Mouse (Mus musculus): ENCODE data around the gene Arntl. TPM values are rescaled to one million over a fixed set of nuclear protein-coding genes. Genes with fewer than 3 reads are reported as not detected.

The Arntl gene
- polyA plus RNA-seq (2012; rRNA removed): 6.0 and 7.3 TPM in 2 replicates

- TF ChIP-seq POLR2A (IDR thresholded peaks at IDR 0.05; ENCODE audit: low read depth, low read length) (peak; percentile 79), CTCF (conservative IDR thresholded peaks at IDR 0.05; ENCODE audit: insufficient read depth, insufficient read length, low read depth, low read length) (no peak)
- Histone ChIP-seq H3K4me1 (ENCODE audit: control insufficient read depth, insufficient read depth, low read length) (peaks cover 14% of the 10 kb centered on the region; the same call in 1 of the 2 replicates), H3K27ac (ENCODE audit: insufficient read depth, low read depth, low read length) (peak within 1 kb of the TSS; percentile 67), H3K4me3 (ENCODE audit: insufficient read depth, low read depth, low read length) (peak within 1 kb of the TSS; percentile 94), H3K27me3 (replicated peaks; ENCODE audit: control insufficient read depth, insufficient read depth, low read length) (no peaks in the 10 kb centered on the region), H3K36me3 (ENCODE audit: control insufficient read depth, insufficient read depth, low read length) (no peaks in the 10 kb centered on the region)
- DNase-seq: peak; percentile 100
- WGBS: under 1% methylated on average over 52 of the region's 52 CpGs
Measured at GRCm38 (mm10) chr7:113206644-113207470, at the start of gene Arntl. Gene Arntl, plus strand, starts transcription at chr7:113207465.

GRCm38 (mm10) chr7:113161077-113161698 is 46.1 kb upstream of the Arntl start:
- H3K27ac ChIP-seq (ENCODE audit: insufficient read depth, low read depth, low read length): no peak overlapping the region
- TF ChIP-seq CTCF (conservative IDR thresholded peaks at IDR 0.05; ENCODE audit: insufficient read depth, insufficient read length, low read depth, low read length): no peak
- TF ChIP-seq POLR2A (IDR thresholded peaks at IDR 0.05; ENCODE audit: low read depth, low read length): no peak
- H3K4me1 ChIP-seq (ENCODE audit: control insufficient read depth, insufficient read depth, low read length): peaks cover 3% of the 10 kb centered on the region; the same call in 1 of the 2 replicates
- no peaks in the 10 kb centered on the region for H3K36me3 ChIP-seq (ENCODE audit: control insufficient read depth, insufficient read depth, low read length)
- H3K27me3 ChIP-seq (replicated peaks; ENCODE audit: control insufficient read depth, insufficient read depth, low read length): no peaks in the 10 kb centered on the region
- DNase-seq: no peak
- H3K4me3 ChIP-seq (ENCODE audit: insufficient read depth, low read depth, low read length): no peak overlapping the region
- 89% methylated on average over 8 of the region's 8 CpGs for WGBS

GRCm38 (mm10) chr7:113164719-113165118 is 42.5 kb upstream of the Arntl start:
- DNase-seq: peak; percentile 74
- Histone ChIP-seq H3K27me3 (replicated peaks; ENCODE audit: control insufficient read depth, insufficient read depth, low read length) (no peaks in the 10 kb centered on the region), H3K27ac (ENCODE audit: insufficient read depth, low read depth, low read length) (no peak overlapping the region), H3K4me1 (ENCODE audit: control insufficient read depth, insufficient read depth, low read length) (peaks cover 3% of the 10 kb centered on the region; the same call in 1 of the 2 replicates), H3K36me3 (ENCODE audit: control insufficient read depth, insufficient read depth, low read length) (no peaks in the 10 kb centered on the region), H3K4me3 (ENCODE audit: insufficient read depth, low read depth, low read length) (no peak overlapping the region)
- TF ChIP-seq POLR2A (IDR thresholded peaks at IDR 0.05; ENCODE audit: low read depth, low read length) (no peak), CTCF (conservative IDR thresholded peaks at IDR 0.05; ENCODE audit: insufficient read depth, insufficient read length, low read depth, low read length) (no peak)
- WGBS: 45% methylated on average over 4 of the region's 4 CpGs

- WGBS: 39% methylated on average over 8 of the region's 8 CpGs
Measured at GRCm38 (mm10) chr7:113167092-113167491, 40.2 kb upstream of the Arntl start.

GRCm38 (mm10) chr7:113168609-113169008 is 38.7 kb upstream of the Arntl start:
- no peak for DNase-seq
- TF ChIP-seq CTCF (conservative IDR thresholded peaks at IDR 0.05; ENCODE audit: insufficient read depth, insufficient read length, low read depth, low read length) (no peak), POLR2A (IDR thresholded peaks at IDR 0.05; ENCODE audit: low read depth, low read length) (no peak)
- no peaks in the 10 kb centered on the region for H3K27me3 ChIP-seq (replicated peaks; ENCODE audit: control insufficient read depth, insufficient read depth, low read length)
- WGBS: 80% methylated on average over 8 of the region's 8 CpGs
- H3K36me3 ChIP-seq (ENCODE audit: control insufficient read depth, insufficient read depth, low read length): no peaks in the 10 kb centered on the region
- H3K4me3 ChIP-seq (ENCODE audit: insufficient read depth, low read depth, low read length): no peak overlapping the region
- peaks cover 3% of the 10 kb centered on the region for H3K4me1 ChIP-seq (ENCODE audit: control insufficient read depth, insufficient read depth, low read length)
- no peak overlapping the region for H3K27ac ChIP-seq (ENCODE audit: insufficient read depth, low read depth, low read length)

More at GRCm38 (mm10) chr7:113167092-113167491, 40.2 kb upstream of the Arntl start:
- H3K36me3 ChIP-seq (ENCODE audit: control insufficient read depth, insufficient read depth, low read length): no peaks in the 10 kb centered on the region
- peak; percentile 57 for DNase-seq
- no peak overlapping the region for H3K4me3 ChIP-seq (ENCODE audit: insufficient read depth, low read depth, low read length)
- no peaks in the 10 kb centered on the region for H3K27me3 ChIP-seq (replicated peaks; ENCODE audit: control insufficient read depth, insufficient read depth, low read length)
- no peak overlapping the region for H3K27ac ChIP-seq (ENCODE audit: insufficient read depth, low read depth, low read length)
- TF ChIP-seq CTCF (conservative IDR thresholded peaks at IDR 0.05; ENCODE audit: insufficient read depth, insufficient read length, low read depth, low read length): peak; percentile 65
- TF ChIP-seq POLR2A (IDR thresholded peaks at IDR 0.05; ENCODE audit: low read depth, low read length): no peak
- peaks cover 3% of the 10 kb centered on the region; the same call in 1 of the 2 replicates for H3K4me1 ChIP-seq (ENCODE audit: control insufficient read depth, insufficient read depth, low read length)

GRCm38 (mm10) chr7:113172425-113172824 is 34.8 kb upstream of the Arntl start:
- TF ChIP-seq CTCF (conservative IDR thresholded peaks at IDR 0.05; ENCODE audit: insufficient read depth, insufficient read length, low read depth, low read length): no peak
- TF ChIP-seq POLR2A (IDR thresholded peaks at IDR 0.05; ENCODE audit: low read depth, low read length): no peak
- Histone ChIP-seq H3K4me1 (ENCODE audit: control insufficient read depth, insufficient read depth, low read length) (no peaks in the 10 kb centered on the region; the same call in 1 of the 2 replicates), H3K27ac (ENCODE audit: insufficient read depth, low read depth, low read length) (peak overlapping the region; percentile 30; the same call in 1 of the 2 replicates), H3K4me3 (ENCODE audit: insufficient read depth, low read depth, low read length) (no peak overlapping the region), H3K27me3 (replicated peaks; ENCODE audit: control insufficient read depth, insufficient read depth, low read length) (no peaks in the 10 kb centered on the region), H3K36me3 (ENCODE audit: control insufficient read depth, insufficient read depth, low read length) (no peaks in the 10 kb centered on the region)
- 38% methylated on average over 2 of the region's 2 CpGs for whole genome bisulfite sequencing
- peak; percentile 53 for DNase-seq

- Histone ChIP-seq H3K27ac (ENCODE audit: insufficient read depth, low read depth, low read length) (no peak overlapping the region), H3K4me3 (ENCODE audit: insufficient read depth, low read depth, low read length) (no peak overlapping the region), H3K27me3 (replicated peaks; ENCODE audit: control insufficient read depth, insufficient read depth, low read length) (no peaks in the 10 kb centered on the region), H3K36me3 (ENCODE audit: control insufficient read depth, insufficient read depth, low read length) (no peaks in the 10 kb centered on the region), H3K4me1 (ENCODE audit: control insufficient read depth, insufficient read depth, low read length) (no peaks in the 10 kb centered on the region; the same call in 1 of the 2 replicates)
- WGBS: 82% methylated on average over 4 of the region's 4 CpGs
- DNase-seq: no peak
- TF ChIP-seq POLR2A (IDR thresholded peaks at IDR 0.05; ENCODE audit: low read depth, low read length): no peak
- no peak for TF ChIP-seq CTCF (conservative IDR thresholded peaks at IDR 0.05; ENCODE audit: insufficient read depth, insufficient read length, low read depth, low read length)
Measured at GRCm38 (mm10) chr7:113175481-113175880, 31.8 kb upstream of the Arntl start.
